Mouse (Mus musculus) thymus, adult 2 months (tissue): ENCODE data around the gene Spag9. TPM values are rescaled to one million over a fixed set of nuclear protein-coding genes. Genes with fewer than 3 reads are reported as not detected.
"Not testable (repeated sequence)": the region's sequence is repeated elsewhere in the genome, so short reads cannot be mapped to it uniquely, and the experiment has no call there.

Source experiments
- DNase-seq: peaks from one replicate; pipeline ENCODE4 v3.0.0; 2021
- H3K27ac ChIP-seq: fragments of 200-500 bp; 2 replicates; pipeline ENCODE4 v1.5.1; 2012; ENCODE audit warnings: low read length, control low read depth; ENCODE audit not compliant: control insufficient read depth, insufficient read depth
- H3K27me3 ChIP-seq: fragments of 200-500 bp; 2 replicates; pipeline ENCODE4 v1.6.1; 2012; ENCODE audit warnings: mild to moderate bottlenecking, low read length, moderate library complexity, mixed read lengths; ENCODE audit not compliant: control insufficient read depth, insufficient read depth
- H3K36me3 ChIP-seq: fragments of 200-500 bp; 2 replicates; pipeline ENCODE4 v1.6.1; 2012; ENCODE audit warnings: mild to moderate bottlenecking, low read length, moderate library complexity; ENCODE audit not compliant: control insufficient read depth, insufficient read depth
- H3K4me1 ChIP-seq: fragments of 200-500 bp; replicated peaks from 2 replicates; pipeline ENCODE4 v1.6.1; 2012; ENCODE audit warnings: low read length; ENCODE audit not compliant: control insufficient read depth, insufficient read depth
- H3K4me3 ChIP-seq: fragments of 200-500 bp; 2 replicates; pipeline ENCODE4 v1.5.1; 2012; ENCODE audit warnings: mild to moderate bottlenecking, low read length, control low read depth, moderate library complexity; ENCODE audit not compliant: control insufficient read depth, insufficient read depth
- CTCF ChIP-seq: fragments of 200-500 bp; IDR thresholded peaks from 2 replicates; pipeline ENCODE4 v1.5.1; 2012; ENCODE audit warnings: mild to moderate bottlenecking, control low read depth, low read length, moderate library complexity, borderline replicate concordance; ENCODE audit not compliant: control insufficient read depth, poor library complexity, insufficient read depth; ENCODE audit errors: extremely low read depth
- POLR2A ChIP-seq: fragments of 200-500 bp; IDR thresholded peaks from 2 replicates; pipeline ENCODE4 v1.6.1; 2012; ENCODE audit warnings: mild to moderate bottlenecking, low read length, control low read depth, moderate library complexity; ENCODE audit not compliant: control insufficient read depth, poor library complexity, insufficient read depth; ENCODE audit errors: extremely low read depth
- WGBS: fragments of 180-500 bp; shearing (Covaris S2); methylation state at CpG from one replicate; pipeline ENCODE4 v1.1.7; 2018; 5-methylcytosine and 5-hydroxymethylcytosine counted together
- polyA plus RNA-seq: library from polyadenylated mRNA; depleted of rRNA; stranded (reverse); fragments of >200 nt; gene quantifications from 2 replicates; pipeline ENCODE4 v1.2.3, GENCODE M21; 2012

Gene Spag9
- polyA plus RNA-seq, 1 experiment, result 22.0 TPM

DNA sequence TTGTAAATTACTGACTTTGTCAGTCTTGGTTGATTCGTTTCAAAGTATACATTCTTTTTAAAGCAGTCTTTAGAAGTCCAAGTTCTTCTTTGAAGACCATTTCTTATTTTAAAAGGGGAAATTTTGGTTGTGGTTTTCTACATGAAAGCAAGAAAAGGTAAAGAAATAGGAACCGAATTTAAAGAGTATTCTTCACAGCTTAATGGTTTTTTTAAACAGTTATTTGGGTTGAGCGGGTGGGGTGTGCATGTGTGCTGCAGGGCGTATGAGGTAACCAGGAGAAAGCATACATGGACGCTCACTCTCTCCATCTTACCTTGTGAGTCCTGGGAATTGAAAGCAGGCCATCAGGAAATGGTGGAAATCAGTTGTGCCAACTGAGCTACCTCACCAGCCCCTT is 23.2 kb downstream of the Spag9 start:
- no peak overlapping the region for H3K4me3 ChIP-seq
- no peak overlapping the region for H3K27ac ChIP-seq
- TF ChIP-seq CTCF (no peak), POLR2A (no peak)
- peaks cover 5% of the 10 kb centered on the region; the same call in 1 of the 2 replicates for H3K36me3 ChIP-seq
- WGBS, result 36% methylated on average over 5 of the region's 5 CpGs
- DNase-seq, result no peak
- no peaks in the 10 kb centered on the region for H3K4me1 ChIP-seq
- no peaks in the 10 kb centered on the region for H3K27me3 ChIP-seq

DNA sequence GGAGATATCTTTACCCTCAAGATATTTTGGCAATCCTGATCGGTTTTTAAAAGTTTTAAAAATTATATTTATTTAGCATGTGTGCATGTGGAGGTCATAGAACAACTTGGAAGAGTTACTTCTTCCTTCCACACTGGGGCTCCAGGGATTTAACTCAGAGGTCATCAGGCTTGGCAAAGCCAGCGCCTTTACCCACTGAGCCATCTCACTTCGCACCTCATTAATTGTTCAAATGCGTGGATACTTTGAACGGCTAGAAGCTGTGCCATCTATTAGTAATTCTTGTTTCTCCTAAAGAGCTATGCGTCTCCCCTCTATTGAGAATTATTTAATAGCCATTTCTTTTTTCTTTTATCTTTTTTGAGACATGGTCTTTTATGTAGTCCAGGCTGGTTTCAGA is 24.5 kb downstream of the Spag9 start:
- no peaks in the 10 kb centered on the region for H3K27me3 ChIP-seq
- TF ChIP-seq CTCF, result no peak
- no peak for TF ChIP-seq POLR2A
- no peak overlapping the region for H3K27ac ChIP-seq
- WGBS, result 93% methylated on average over 6 of the region's 6 CpGs
- H3K4me3 ChIP-seq, result no peak overlapping the region
- H3K4me1 ChIP-seq, result no peaks in the 10 kb centered on the region
- DNase-seq, result no peak
- peaks cover 5% of the 10 kb centered on the region; the same call in 1 of the 2 replicates for H3K36me3 ChIP-seq

DNA sequence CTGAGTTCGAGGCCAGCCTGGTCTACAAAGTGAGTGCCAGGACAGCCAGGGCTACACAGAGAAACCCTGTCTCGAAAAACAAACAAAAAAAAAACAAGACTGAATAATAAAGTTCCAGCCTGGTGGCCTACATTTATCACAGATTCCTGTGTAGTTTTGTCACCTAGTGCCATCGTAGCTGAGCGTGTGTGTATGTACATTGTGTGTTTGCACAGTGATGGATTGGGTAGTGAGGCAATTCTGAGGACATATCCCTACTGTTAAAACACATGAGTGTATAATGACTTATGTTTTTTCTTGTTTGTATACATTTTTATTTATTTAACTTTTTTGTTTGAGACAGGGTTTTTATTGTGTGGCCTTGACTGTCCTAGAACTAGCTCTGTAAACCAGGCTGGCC is 30.4 kb downstream of the Spag9 start:
- WGBS, result 97% methylated on average over 4 of the region's 4 CpGs
- DNase-seq, result no peak
- Histone ChIP-seq H3K27ac (no peak overlapping the region), H3K36me3 (no peaks in the 10 kb centered on the region), H3K27me3 (no peaks in the 10 kb centered on the region), H3K4me3 (no peak overlapping the region), H3K4me1 (no peaks in the 10 kb centered on the region)
- TF ChIP-seq CTCF (no peak), POLR2A (no peak)

GRCm38 (mm10) chr11:94032084-94032483 is 36.2 kb downstream of the Spag9 start:
- no peaks in the 10 kb centered on the region for H3K36me3 ChIP-seq
- no peak overlapping the region for H3K27ac ChIP-seq
- TF ChIP-seq CTCF (no peak), POLR2A (no peak)
- no peaks in the 10 kb centered on the region for H3K4me1 ChIP-seq
- WGBS, result 95% methylated on average over 4 of the region's 4 CpGs
- DNase-seq, result no peak
- H3K27me3 ChIP-seq, result no peaks in the 10 kb centered on the region
- no peak overlapping the region for H3K4me3 ChIP-seq

- no peak for DNase-seq
- 82% methylated on average over 2 of the region's 2 CpGs for WGBS
- Histone ChIP-seq H3K27ac (no peak overlapping the region), H3K4me3 (no peak overlapping the region), H3K27me3 (no peaks in the 10 kb centered on the region), H3K36me3 (no peaks in the 10 kb centered on the region), H3K4me1 (no peaks in the 10 kb centered on the region)
- TF ChIP-seq CTCF (no peak), POLR2A (no peak)
Observed at GRCm38 (mm10) chr11:94032971-94033370, 37.1 kb downstream of the Spag9 start.

- Histone ChIP-seq H3K27ac (no peak overlapping the region), H3K4me1 (no peaks in the 10 kb centered on the region), H3K36me3 (no peaks in the 10 kb centered on the region), H3K27me3 (no peaks in the 10 kb centered on the region), H3K4me3 (no peak overlapping the region)
- 54% methylated on average over 2 of the region's 2 CpGs for WGBS
- DNase-seq, result peak; percentile 2
- TF ChIP-seq POLR2A (no peak), CTCF (no peak)
Observed at GRCm38 (mm10) chr11:94035974-94036373, 40.1 kb downstream of the Spag9 start.

DNA sequence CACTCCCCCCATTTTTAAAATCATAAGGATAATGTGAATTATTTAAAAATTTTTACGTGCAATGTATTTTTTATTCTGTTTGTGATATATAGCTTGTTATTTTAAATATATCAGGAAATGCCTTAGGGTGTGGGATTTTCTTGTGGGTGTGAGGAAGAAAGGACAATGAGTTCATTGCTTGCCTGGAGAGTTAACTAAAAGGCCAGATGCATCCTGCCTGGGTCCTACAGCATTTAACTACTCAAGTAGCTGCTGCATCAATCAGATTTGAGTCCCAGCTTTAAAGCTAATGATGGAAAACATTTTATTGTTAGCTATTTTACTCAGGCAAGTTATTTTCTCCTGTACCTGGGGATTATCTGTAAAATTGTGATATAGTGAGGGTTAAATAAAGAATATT is 45.6 kb downstream of the Spag9 start:
- Histone ChIP-seq H3K27ac (no peak overlapping the region), H3K4me3 (no peak overlapping the region), H3K27me3 (no peaks in the 10 kb centered on the region), H3K4me1 (no peaks in the 10 kb centered on the region), H3K36me3 (no peaks in the 10 kb centered on the region)
- no peak for TF ChIP-seq CTCF
- no peak for TF ChIP-seq POLR2A
- WGBS, result 92% methylated on average over 1 of the region's 1 CpGs
- no peak for DNase-seq

GRCm38 (mm10) chr11:94042301-94042700 is 46.4 kb downstream of the Spag9 start:
- not testable (repeated sequence) for H3K4me1 ChIP-seq, H3K36me3 ChIP-seq, DNase-seq, H3K27me3 ChIP-seq, H3K27ac ChIP-seq, H3K4me3 ChIP-seq
- 97% methylated on average over 1 of the region's 1 CpGs for WGBS
